Mouse (Mus musculus) CD8-positive naive resting alpha-beta T cell, adult 2 months (primary cell): Measurements from ENCODE around the gene Lrrc55.

Experiments
- DNase-seq, 2 experiments: peaks; one replicate each; pipeline ENCODE4 v3.0.0; 2022; ENCODE audit warnings: low read depth in 2 of 2, low spot score in 2 of 2

Gene Lrrc55

GRCm38 (mm10) chr2:85172071-85172762 is 24.8 kb downstream of the Lrrc55 start:
- no peak for DNase-seq

GRCm38 (mm10) chr2:85168327-85168726 is 28.7 kb downstream of the Lrrc55 start:
- DNase-seq = no peak

GRCm38 (mm10) chr2:85167624-85168023 is 29.4 kb downstream of the Lrrc55 start:
- DNase-seq = no peak

- no peak for DNase-seq
Observed at GRCm38 (mm10) chr2:85163311-85164047, 33.5 kb downstream of the Lrrc55 start.

- DNase-seq = no peak
Observed at GRCm38 (mm10) chr2:85161638-85162093, 35.3 kb downstream of the Lrrc55 start.

- no peak for DNase-seq
Observed at GRCm38 (mm10) chr2:85160901-85161637, 35.9 kb downstream of the Lrrc55 start.

- no peak for DNase-seq
Observed at GRCm38 (mm10) chr2:85157382-85157781, 39.6 kb downstream of the Lrrc55 start.

- no peak for DNase-seq
Observed at GRCm38 (mm10) chr2:85156136-85156535, 40.9 kb downstream of the Lrrc55 start.

GRCm38 (mm10) chr2:85155334-85155733 is 41.7 kb downstream of the Lrrc55 start:
- no peak for DNase-seq

- DNase-seq = no peak
Observed at GRCm38 (mm10) chr2:85151233-85151632, 45.8 kb downstream of the Lrrc55 start.

- DNase-seq = no peak
Observed at GRCm38 (mm10) chr2:85150373-85150772, 46.6 kb downstream of the Lrrc55 start.

GRCm38 (mm10) chr2:85147481-85147880 is 49.5 kb downstream of the Lrrc55 start:
- DNase-seq = no peak

GRCm38 (mm10) chr2:85145346-85145745 is 51.7 kb downstream of the Lrrc55 start:
- DNase-seq = no peak

- no peak for DNase-seq
Observed at GRCm38 (mm10) chr2:85144908-85145307, 52.1 kb downstream of the Lrrc55 start.

GRCm38 (mm10) chr2:85140833-85141232 is 56.2 kb downstream of the Lrrc55 start:
- no peak for DNase-seq

GRCm38 (mm10) chr2:85139846-85140245 is 57.2 kb downstream of the Lrrc55 start:
- no peak for DNase-seq

GRCm38 (mm10) chr2:85139393-85139792 is 57.6 kb downstream of the Lrrc55 start:
- DNase-seq = no peak

- no peak for DNase-seq
Observed at GRCm38 (mm10) chr2:85138143-85138542, 58.9 kb downstream of the Lrrc55 start.

- DNase-seq = no peak
Observed at GRCm38 (mm10) chr2:85137601-85138140, 59.3 kb downstream of the Lrrc55 start.

- DNase-seq = no peak
Observed at GRCm38 (mm10) chr2:85136831-85137520, 60.0 kb downstream of the Lrrc55 start.

- no peak for DNase-seq
Observed at GRCm38 (mm10) chr2:85136089-85136488, 60.9 kb downstream of the Lrrc55 start, which contains the start of gene Aplnr. Gene Aplnr, plus strand, starts transcription at chr2:85136225.
